Mouse (Mus musculus) liver, adult (tissue): ENCODE results near the gene Olfr1325.
"Not testable (repeated sequence)": the region's sequence is repeated elsewhere in the genome, so short reads cannot be mapped to it uniquely, and the experiment has no call there.

Source experiments
- GATA4 ChIP-seq: IDR thresholded peaks from 2 replicates; pipeline ENCODE4 v1.6.1; 2014; ENCODE audit warnings: mild to moderate bottlenecking, low read length; ENCODE audit not compliant: insufficient replicate concordance

The Olfr1325 gene

GRCm38 (mm10) chrX:74592379-74592778, at the start of gene Olfr1325:
Gene Olfr1325 (plus strand): TSS chrX:74592679.
- no peak for TF ChIP-seq GATA4

DNA sequence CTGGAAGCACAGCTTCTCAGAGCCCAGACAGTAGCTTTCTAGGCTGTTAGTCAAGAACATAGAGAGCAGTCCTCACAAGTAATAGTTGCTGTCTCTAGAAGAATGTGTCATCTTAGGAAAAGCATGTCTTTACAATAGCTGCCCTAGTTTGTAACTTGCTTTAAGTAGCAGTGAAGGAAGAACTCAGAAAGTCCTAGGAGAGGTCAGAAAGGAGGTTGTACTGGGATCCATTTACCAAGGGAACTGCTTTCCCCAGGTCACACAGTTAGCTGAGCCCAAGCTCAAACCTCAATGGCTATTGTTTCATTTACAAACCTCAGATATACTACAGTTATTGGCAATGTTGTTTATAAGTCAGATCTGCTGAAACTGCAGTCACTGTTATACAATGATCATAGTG, 17.7 kb upstream of the Olfr1325 start, which contains the start of gene Olfr1326-ps1:
Olfr1326-ps1 (minus strand) TSS at position 101 of the 400 bp plus-strand sequence.
- no peak for TF ChIP-seq GATA4

GRCm38 (mm10) chrX:74645466-74646323, 53.2 kb downstream of the Olfr1325 start, which contains the start of gene Gm5640:
Gene Gm5640 (minus strand): TSS chrX:74645635.
- TF ChIP-seq GATA4 = not testable (repeated sequence)
